ENCODE assay signal across 7 mouse cellular contexts in genomic region chr17:25222951-25223601, GRCm38 (mm10). TPM values are rescaled to one million over a fixed set of nuclear protein-coding genes. Genes with fewer than 3 reads are reported as not detected.
DNase-seq lines count a peak whose midpoint lies in the region; ATAC-seq lines count a peak whose summit lies in the region.

No protein-coding gene starts in this region.

- H3K4me3 ChIP-seq in neural tube, embryonic 12.5 days, result no peak overlapping the region
- H3K4me3 ChIP-seq in hindbrain, embryonic 16.5 days (ENCODE audit: low read length), result peak overlapping the region; percentile 33
- H3K4me3 ChIP-seq in midbrain, embryonic 14.5 days (replicated peaks; ENCODE audit: low read depth, low read length), result peak overlapping the region; percentile 32; the same call in 1 of the 2 replicates

- peaks cover 11% of the 10 kb centered on the region; the same call in 1 of the 2 replicates for H3K4me1 ChIP-seq in neural tube, embryonic 12.5 days
- peaks cover 9% of the 10 kb centered on the region for H3K4me1 ChIP-seq in hindbrain, embryonic 16.5 days (ENCODE audit: control insufficient read depth, insufficient read depth, low read depth, low read length)
- peaks cover 10% of the 10 kb centered on the region; the same call in 1 of the 2 replicates for H3K4me1 ChIP-seq in midbrain, embryonic 14.5 days (ENCODE audit: control insufficient read depth, insufficient read depth, low read length)

- H3K36me3 ChIP-seq in neural tube, embryonic 12.5 days, result peaks cover 9% of the 10 kb centered on the region; the same call in 1 of the 2 replicates
- H3K36me3 ChIP-seq in hindbrain, embryonic 16.5 days (ENCODE audit: control insufficient read depth, insufficient read depth, low read length), result peaks cover 6% of the 10 kb centered on the region
- H3K36me3 ChIP-seq in midbrain, embryonic 14.5 days (ENCODE audit: control insufficient read depth, insufficient read depth, low read length), result peaks cover 32% of the 10 kb centered on the region

- no peaks in the 10 kb centered on the region for H3K9me3 ChIP-seq in neural tube, embryonic 12.5 days
- H3K9me3 ChIP-seq in hindbrain, embryonic 16.5 days (ENCODE audit: control insufficient read depth, low read length), result no peaks in the 10 kb centered on the region
- H3K9me3 ChIP-seq in midbrain, embryonic 14.5 days (ENCODE audit: control insufficient read depth, low read length), result no peaks in the 10 kb centered on the region

- 56% methylated on average over 6 of the region's 6 CpGs for WGBS in neural tube, embryonic 12.5 days
- 42% methylated on average over 6 of the region's 6 CpGs for WGBS in hindbrain, embryonic 16.5 days
- 43% methylated on average over 6 of the region's 6 CpGs for WGBS in midbrain, embryonic 14.5 days

- DNase-seq in neural tube, embryonic 10.5 days (ENCODE audit: extremely low spot score, low spot score), result no peak
- DNase-seq in midbrain, embryonic 14.5 days, result no peak
- no peak for DNase-seq in adrenal gland, adult 2 months
- DNase-seq in urinary bladder, postnatal 25 days (ENCODE audit: low spot score), result no peak

- ATAC-seq in neural tube, embryonic 12.5 days (ENCODE audit: low FRiP score, low read depth), result no peak
- peak; percentile 40 for ATAC-seq in common myeloid progenitor, adult 5-6 weeks (replicated peaks; ENCODE audit: low read depth, poor library complexity, severe bottlenecking)
- ATAC-seq in hindbrain, embryonic 16.5 days, result no peak
- ATAC-seq in midbrain, embryonic 14.5 days (ENCODE audit: low FRiP score, low TSS enrichment), result no peak

- H3K27ac ChIP-seq in neural tube, embryonic 12.5 days, result no peak overlapping the region
- H3K27ac ChIP-seq in hindbrain, embryonic 16.5 days (ENCODE audit: low read depth, low read length), result no peak overlapping the region; the same call in none of the 2 replicates
- peak overlapping the region; percentile 21; the same call in 1 of the 2 replicates for H3K27ac ChIP-seq in midbrain, embryonic 14.5 days (replicated peaks; ENCODE audit: low read depth, low read length)

- H3K9ac ChIP-seq in neural tube, embryonic 12.5 days, result no peak overlapping the region
- H3K9ac ChIP-seq in hindbrain, embryonic 16.5 days (ENCODE audit: low read depth, low read length), result no peak overlapping the region
- H3K9ac ChIP-seq in midbrain, embryonic 14.5 days (replicated peaks; ENCODE audit: low read length), result no peak overlapping the region; the same call in 1 of the 2 replicates

- H3K27me3 ChIP-seq in neural tube, embryonic 12.5 days (replicated peaks), result no peaks in the 10 kb centered on the region
- no peaks in the 10 kb centered on the region for H3K27me3 ChIP-seq in hindbrain, embryonic 16.5 days (replicated peaks; ENCODE audit: control insufficient read depth, insufficient read depth, low read length)
- no peaks in the 10 kb centered on the region for H3K27me3 ChIP-seq in midbrain, embryonic 14.5 days (ENCODE audit: control insufficient read depth, insufficient read depth, low read length)

- peak overlapping the region; percentile 56 for H3K4me2 ChIP-seq in neural tube, embryonic 12.5 days (replicated peaks)
- H3K4me2 ChIP-seq in hindbrain, embryonic 16.5 days (ENCODE audit: low read length), result peak overlapping the region; percentile 47
- H3K4me2 ChIP-seq in midbrain, embryonic 14.5 days (ENCODE audit: low read length), result peak overlapping the region; percentile 70

RNA-seq across cellular contexts. Expression of gene Gnptg, which starts 16.8 kb away (rescaled TPM):
- polyA plus RNA-seq in neural tube, embryonic 12.5 days (2016; fragmentation: Nextera tagmentation; extraction: Ambion mirVana), result 67.1 and 71.3 TPM in 2 replicates
- 13.6 and 14.3 TPM in 2 replicates for total RNA-seq in common myeloid progenitor, adult 5-6 weeks (2017)
- polyA plus RNA-seq in hindbrain, embryonic 16.5 days (2015; fragmentation: Nextera tagmentation; extraction: Ambion mirVana), result 110 and 114 TPM in 2 replicates
- 79.0 and 83.9 TPM in 2 replicates for polyA plus RNA-seq in midbrain, embryonic 14.5 days (2014; fragmentation: Nextera tagmentation; extraction: Ambion mirVana)
- 10 to 100 TPM; 50.4 to 50.6 TPM for total RNA-seq in adrenal gland, adult 2 months (2021)
- polyA plus RNA-seq in adrenal gland, adult 2 months (2012; rRNA removed), result 32.6 and 40.0 TPM in 2 replicates

RNA-seq across cellular contexts. Expression of gene Tsr3, which starts 16.9 kb away (rescaled TPM):
- 66.7 and 67.0 TPM in 2 replicates for polyA plus RNA-seq in neural tube, embryonic 12.5 days (2016; fragmentation: Nextera tagmentation; extraction: Ambion mirVana)
- total RNA-seq in common myeloid progenitor, adult 5-6 weeks (2017), result 30.2 and 34.1 TPM in 2 replicates
- 57.4 and 58.2 TPM in 2 replicates for polyA plus RNA-seq in hindbrain, embryonic 16.5 days (2015; fragmentation: Nextera tagmentation; extraction: Ambion mirVana)
- 52.1 and 56.9 TPM in 2 replicates for polyA plus RNA-seq in midbrain, embryonic 14.5 days (2014; fragmentation: Nextera tagmentation; extraction: Ambion mirVana)
- 10 to 100 TPM; 18.5 to 25.1 TPM for total RNA-seq in adrenal gland, adult 2 months (2021)
- 24.1 and 28.9 TPM in 2 replicates for polyA plus RNA-seq in adrenal gland, adult 2 months (2012; rRNA removed)

RNA-seq across cellular contexts. Expression of gene Baiap3, which starts 33.1 kb away (rescaled TPM):
- polyA plus RNA-seq in neural tube, embryonic 12.5 days (2016; fragmentation: Nextera tagmentation; extraction: Ambion mirVana), result 2.3 and 4.0 TPM in 2 replicates
- 0.59 and 2.6 TPM in 2 replicates for total RNA-seq in common myeloid progenitor, adult 5-6 weeks (2017)
- polyA plus RNA-seq in hindbrain, embryonic 16.5 days (2015; fragmentation: Nextera tagmentation; extraction: Ambion mirVana), result 23.4 and 26.0 TPM in 2 replicates
- 11.6 and 17.7 TPM in 2 replicates for polyA plus RNA-seq in midbrain, embryonic 14.5 days (2014; fragmentation: Nextera tagmentation; extraction: Ambion mirVana)
- total RNA-seq in adrenal gland, adult 2 months (2021), result 10 to 100 TPM in 1 of 2 experiments, 1 to 10 TPM in 1; 9.7 to 10.1 TPM
- polyA plus RNA-seq in adrenal gland, adult 2 months (2012; rRNA removed), result 84.6 and 90.0 TPM in 2 replicates

RNA-seq across cellular contexts. Expression of gene Unkl, which starts 34.9 kb away (rescaled TPM):
- polyA plus RNA-seq in neural tube, embryonic 12.5 days (2016; fragmentation: Nextera tagmentation; extraction: Ambion mirVana), result 9.4 TPM in 2 replicates
- total RNA-seq in common myeloid progenitor, adult 5-6 weeks (2017), result 6.9 and 15.5 TPM in 2 replicates
- polyA plus RNA-seq in hindbrain, embryonic 16.5 days (2015; fragmentation: Nextera tagmentation; extraction: Ambion mirVana), result 16.0 and 17.6 TPM in 2 replicates
- 9.2 and 9.5 TPM in 2 replicates for polyA plus RNA-seq in midbrain, embryonic 14.5 days (2014; fragmentation: Nextera tagmentation; extraction: Ambion mirVana)
- 10 to 100 TPM; 14.0 to 18.1 TPM for total RNA-seq in adrenal gland, adult 2 months (2021)
- polyA plus RNA-seq in adrenal gland, adult 2 months (2012; rRNA removed), result 23.7 and 30.3 TPM in 2 replicates

RNA-seq across cellular contexts. Expression of gene BC003965, which starts 38.7 kb away (rescaled TPM):
- polyA plus RNA-seq in neural tube, embryonic 12.5 days (2016; fragmentation: Nextera tagmentation; extraction: Ambion mirVana), result 34.1 and 36.2 TPM in 2 replicates
- 10.9 and 11.6 TPM in 2 replicates for total RNA-seq in common myeloid progenitor, adult 5-6 weeks (2017)
- polyA plus RNA-seq in hindbrain, embryonic 16.5 days (2015; fragmentation: Nextera tagmentation; extraction: Ambion mirVana), result 33.8 and 34.1 TPM in 2 replicates
- polyA plus RNA-seq in midbrain, embryonic 14.5 days (2014; fragmentation: Nextera tagmentation; extraction: Ambion mirVana), result 33.6 and 34.3 TPM in 2 replicates
- 10 to 100 TPM; 16.7 to 24.4 TPM for total RNA-seq in adrenal gland, adult 2 months (2021)
- 24.0 and 25.7 TPM in 2 replicates for polyA plus RNA-seq in adrenal gland, adult 2 months (2012; rRNA removed)
